Mouse (Mus musculus) heart, adult 2 months (tissue): ENCODE results near the gene Fryl.

Experiments used
- CTCF ChIP-seq: fragments of 200-600 bp; IDR thresholded peaks from 2 replicates; pipeline ENCODE4 v1.8.1; 2022; ENCODE audit warnings: antibody characterized with exemption, mild to moderate bottlenecking, moderate library complexity
- POLR2A ChIP-seq: fragments of 200-500 bp; IDR thresholded peaks from 2 replicates; pipeline ENCODE4 v1.6.1; 2011; ENCODE audit warnings: mild to moderate bottlenecking, low read depth, low read length, control low read depth; ENCODE audit not compliant: insufficient read depth

GRCm38 (mm10) chr5:73289900-73290299 lies 33.5 kb upstream of the Fryl start:
- no peak for TF ChIP-seq POLR2A
- TF ChIP-seq CTCF: no peak
